Mouse (Mus musculus): ENCODE data around the gene Utp20.

DNA sequence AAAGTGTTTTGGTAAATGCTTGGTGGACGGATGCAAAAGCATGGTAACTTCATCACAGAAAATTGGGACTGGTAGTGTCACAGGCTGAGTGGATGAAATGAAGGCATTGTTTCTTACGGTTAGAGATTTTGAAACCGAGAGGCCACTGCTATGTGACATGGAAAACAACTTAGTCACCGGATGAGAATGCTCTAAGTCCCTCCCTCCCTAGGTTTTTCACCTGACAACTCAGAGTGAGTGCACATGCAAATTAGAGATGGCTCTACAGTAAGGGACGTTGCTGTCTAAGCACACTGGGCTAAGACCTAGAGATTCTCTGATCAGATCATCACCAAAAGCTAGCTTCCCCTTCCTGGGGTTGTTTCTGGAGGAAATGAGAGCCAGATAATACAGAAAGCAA, 48.3 kb upstream of the Utp20 start:
- no peak for TF ChIP-seq CTCF (IDR thresholded peaks at IDR 0.05; ENCODE audit: control insufficient read depth, insufficient read depth, insufficient replicate concordance, low read depth, low read length)
- no peak for TF ChIP-seq POLR2A (IDR thresholded peaks at IDR 0.05; ENCODE audit: control insufficient read depth, low read depth, low read length)
